Mouse (Mus musculus) layer of hippocampus, postnatal 14 days (tissue): ENCODE measurements around the gene Palm. TPM values are rescaled to one million over a fixed set of nuclear protein-coding genes. Genes with fewer than 3 reads are reported as not detected.
A peak's percentile ranks its signal among the peaks of the same experiment; 100 is the strongest.

Experiments
- DNase-seq, 2 experiments: peaks; one replicate each; pipeline ENCODE4 v3.0.0; 2021 to 2022; ENCODE audit warnings: low spot score in 2 of 2, mixed read lengths in 1 of 2
- total RNA-seq, 2 experiments: library from RNA; stranded (reverse); gene quantifications; 2 replicates each; pipeline ENCODE4 v1.2.3; 2021

Gene Palm
- total RNA-seq, 2 experiments from 2014 or later: 356 to 379 TPM

GRCm38 (mm10) chr10:79769329-79769728, 24.0 kb upstream of the Palm start:
- DNase-seq: no peak

GRCm38 (mm10) chr10:79772320-79772719, 21.1 kb upstream of the Palm start:
- DNase-seq: no peak

DNA sequence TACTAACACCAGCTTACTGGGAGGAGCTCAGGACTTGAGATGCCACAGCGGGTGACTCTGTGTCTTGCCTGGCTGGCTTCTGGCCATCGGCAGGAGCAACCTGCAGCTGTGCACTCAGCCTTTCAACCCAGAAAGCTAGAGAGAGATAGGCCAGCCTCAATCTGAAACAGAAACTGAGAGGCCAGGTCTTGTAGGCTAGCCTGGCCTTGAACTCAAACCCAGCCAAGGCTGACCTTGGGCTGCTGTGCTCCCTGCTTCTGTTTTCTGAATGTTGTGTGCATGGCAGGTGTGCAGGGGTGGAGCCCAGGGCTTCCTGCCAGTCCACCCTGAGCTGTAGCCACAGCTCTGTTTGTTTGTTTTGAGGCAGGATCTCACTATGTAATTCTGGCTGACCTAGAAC, 20.2 kb upstream of the Palm start:
- no peak for DNase-seq

GRCm38 (mm10) chr10:79774486-79775279, 18.7 kb upstream of the Palm start:
- DNase-seq: no peak

- DNase-seq: no peak
Observed at GRCm38 (mm10) chr10:79777103-79777531, 16.3 kb upstream of the Palm start, which contains the start of gene Fstl3. TSS of gene Fstl3 (plus strand) at chr10:79777272.

DNA sequence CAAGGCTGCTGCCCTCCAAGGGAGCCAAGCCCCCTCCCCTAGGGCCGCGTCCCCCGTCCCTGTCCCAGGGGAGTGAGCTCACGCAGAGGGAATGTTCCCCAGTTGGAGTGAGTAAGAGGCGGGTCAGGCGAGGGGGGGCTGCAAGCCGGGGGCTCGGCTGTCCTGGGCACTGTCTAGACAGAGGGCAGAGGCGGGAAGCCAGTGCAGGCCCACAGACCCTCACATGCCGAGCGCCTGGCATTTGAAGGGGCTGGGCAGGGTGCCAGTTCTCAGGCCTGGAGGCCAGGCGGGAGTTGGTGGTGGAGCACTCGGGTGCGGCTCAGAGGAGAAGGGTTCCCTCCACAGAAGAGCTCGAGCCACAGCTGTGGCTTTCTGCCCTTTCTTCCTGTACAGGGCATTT, 15.4 kb upstream of the Palm start:
- no peak for DNase-seq

GRCm38 (mm10) chr10:79779193-79779592, 14.2 kb upstream of the Palm start:
- no peak for DNase-seq

DNA sequence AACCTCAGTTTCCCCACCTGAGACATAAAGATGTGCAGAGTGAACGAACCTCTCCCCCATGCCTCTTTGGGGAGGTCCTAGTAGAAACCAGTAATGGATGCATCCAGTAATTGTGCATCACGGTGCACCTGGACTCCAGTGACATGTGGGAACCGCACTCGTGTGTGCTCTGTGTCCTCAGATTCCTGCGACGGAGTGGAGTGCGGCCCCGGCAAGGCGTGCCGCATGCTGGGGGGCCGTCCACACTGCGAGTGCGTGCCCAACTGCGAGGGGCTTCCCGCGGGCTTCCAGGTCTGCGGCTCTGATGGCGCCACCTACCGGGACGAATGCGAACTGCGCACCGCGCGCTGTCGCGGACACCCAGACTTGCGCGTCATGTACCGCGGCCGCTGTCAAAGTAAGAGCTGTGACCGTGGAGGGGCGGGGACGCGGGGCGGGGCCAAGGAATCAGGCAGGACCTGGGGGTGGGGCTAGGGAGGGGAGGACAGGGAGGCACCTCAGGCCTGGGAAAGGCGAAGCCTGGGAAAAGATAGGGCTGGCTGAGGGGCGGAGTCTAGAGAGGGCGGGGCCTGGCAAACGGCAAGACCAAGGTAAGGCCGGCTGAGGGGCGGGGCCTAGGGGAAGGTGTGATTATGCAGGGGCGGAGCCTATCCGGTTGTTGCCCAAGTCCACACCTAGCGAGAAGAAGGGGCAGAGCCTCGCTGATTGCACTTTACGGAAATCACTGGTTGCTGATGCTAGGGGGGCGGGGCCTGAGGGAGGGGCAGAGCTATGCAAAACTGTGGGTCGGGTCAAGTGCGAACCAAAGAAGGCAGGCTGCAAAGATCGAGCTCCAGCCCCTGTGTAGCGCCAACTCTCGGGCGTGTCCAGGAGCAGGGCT, 13.3 kb upstream of the Palm start:
- DNase-seq: peak; percentile 96 to 97

DNA sequence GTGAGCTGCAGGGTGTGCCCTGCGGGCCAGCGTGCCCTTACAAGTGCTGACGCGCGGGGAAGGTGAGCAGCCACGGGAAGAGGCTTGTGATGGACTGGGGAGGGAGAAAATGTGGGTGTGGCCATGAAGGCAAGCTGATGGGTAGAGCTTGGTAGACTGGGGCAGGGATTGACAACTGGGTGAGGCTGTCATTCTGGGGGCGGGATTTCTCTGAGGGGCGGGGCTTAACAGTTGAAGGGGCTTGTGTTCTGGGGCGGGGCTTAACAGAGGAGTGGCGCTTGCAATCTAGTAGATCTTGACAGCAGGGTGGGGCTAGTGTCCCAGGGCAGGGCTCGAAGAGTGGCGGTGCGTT, 12.7 kb upstream of the Palm start:
- DNase-seq: peak in 1 of 2 experiments; percentile 67

GRCm38 (mm10) chr10:79781139-79781538, 12.2 kb upstream of the Palm start:
- DNase-seq: no peak

GRCm38 (mm10) chr10:79781956-79782355, 11.4 kb upstream of the Palm start:
- DNase-seq: no peak

GRCm38 (mm10) chr10:79783050-79783449, 10.3 kb upstream of the Palm start:
- DNase-seq: no peak

DNA sequence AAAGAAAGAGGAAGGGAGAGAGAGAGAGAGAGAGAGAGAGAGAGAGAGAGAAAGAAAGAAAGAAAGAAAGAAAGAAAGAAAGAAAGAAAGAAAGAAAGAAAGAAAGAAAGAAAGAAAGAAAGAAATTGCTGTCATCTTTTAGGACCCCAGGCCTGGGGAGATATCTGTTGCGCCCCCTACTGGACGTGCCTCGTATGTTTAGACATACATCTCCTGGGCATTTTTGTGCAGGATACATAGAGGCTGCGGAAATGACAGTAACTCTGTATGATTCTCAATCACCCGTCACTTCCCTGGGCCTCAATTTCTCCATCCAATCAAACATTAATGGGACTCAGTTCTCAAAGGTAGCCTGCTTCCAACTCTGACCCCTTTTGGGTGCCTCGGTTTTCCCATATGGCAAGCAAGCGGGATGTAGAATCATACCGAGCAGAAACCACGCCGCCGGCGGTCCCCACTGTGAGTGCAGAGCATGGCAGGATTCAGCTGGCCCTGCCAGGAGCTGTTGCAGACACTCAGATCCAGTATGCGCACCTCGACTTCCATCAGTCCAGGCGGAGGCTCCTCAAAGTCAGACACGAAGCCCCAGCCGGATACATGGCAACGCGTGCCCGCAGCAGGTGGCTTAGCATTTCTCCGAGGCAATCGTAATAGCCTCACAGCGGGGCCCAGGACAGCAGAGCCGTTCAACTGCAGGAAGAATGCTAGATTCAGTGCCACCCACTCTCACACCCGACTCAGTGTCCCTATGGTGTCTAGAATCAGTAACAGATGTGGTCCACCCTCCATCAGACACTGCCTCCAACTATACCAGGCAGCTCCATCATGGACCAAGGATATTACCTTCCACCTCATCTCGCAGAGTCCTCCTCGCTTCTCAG, 9.2 kb upstream of the Palm start:
- DNase-seq: no peak

DNA sequence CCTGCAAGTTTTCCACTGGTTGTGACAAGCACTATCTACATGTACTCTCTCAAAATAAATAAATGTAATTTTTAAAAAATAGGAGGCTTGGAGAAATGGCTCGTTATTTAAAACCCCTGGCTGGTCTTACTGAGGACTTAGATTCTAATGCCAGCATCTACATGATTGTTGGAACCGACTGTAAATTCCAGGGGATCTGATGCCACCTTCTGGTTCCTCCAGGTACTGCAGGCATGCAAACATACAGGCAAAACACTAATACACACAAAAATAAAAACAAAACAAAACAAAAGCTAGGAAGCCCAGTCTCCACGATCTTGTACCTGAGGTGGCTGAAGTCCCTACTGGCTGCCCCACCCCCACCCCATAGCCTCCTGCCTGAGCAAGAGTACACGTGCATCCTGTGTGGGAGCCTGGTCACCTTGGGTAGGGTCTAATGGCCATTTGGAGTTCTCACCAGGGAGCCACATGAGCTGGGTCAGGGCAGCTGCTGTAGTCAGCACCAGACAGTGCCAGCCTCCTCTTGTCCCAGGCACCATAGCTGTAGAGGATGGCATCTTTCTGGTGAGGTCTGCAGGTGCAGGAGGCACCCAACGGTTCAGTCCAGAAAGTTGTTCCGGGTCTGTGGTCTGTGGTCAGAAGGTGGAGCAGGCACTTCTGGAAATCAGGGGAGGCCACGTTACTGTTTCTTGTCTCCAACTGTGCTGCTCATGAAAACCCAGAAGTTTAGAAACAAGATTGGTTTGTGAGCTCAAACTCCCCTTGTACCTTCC, 4.8 kb upstream of the Palm start:
- DNase-seq: peak; percentile 67 to 82

DNA sequence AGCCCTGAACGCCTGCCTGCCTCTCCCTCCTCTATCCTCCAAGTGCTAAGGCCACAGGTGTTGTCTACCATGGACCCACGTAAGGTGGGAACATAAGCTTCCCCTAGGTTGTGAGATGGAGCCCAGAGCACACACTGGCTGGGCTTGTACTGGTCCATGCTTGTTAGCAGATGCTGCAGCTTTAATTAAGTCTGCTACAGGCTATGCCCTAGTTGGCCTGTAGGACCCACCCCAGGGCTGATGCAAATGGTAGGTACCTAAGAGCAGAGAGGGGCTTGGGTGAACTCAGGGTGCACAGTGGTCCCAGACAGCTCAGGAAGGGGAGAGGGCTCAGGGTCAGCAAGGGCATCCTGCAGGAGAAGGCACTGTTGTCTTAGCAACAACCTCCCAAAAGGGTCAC, 3.8 kb upstream of the Palm start:
- DNase-seq: no peak

DNA sequence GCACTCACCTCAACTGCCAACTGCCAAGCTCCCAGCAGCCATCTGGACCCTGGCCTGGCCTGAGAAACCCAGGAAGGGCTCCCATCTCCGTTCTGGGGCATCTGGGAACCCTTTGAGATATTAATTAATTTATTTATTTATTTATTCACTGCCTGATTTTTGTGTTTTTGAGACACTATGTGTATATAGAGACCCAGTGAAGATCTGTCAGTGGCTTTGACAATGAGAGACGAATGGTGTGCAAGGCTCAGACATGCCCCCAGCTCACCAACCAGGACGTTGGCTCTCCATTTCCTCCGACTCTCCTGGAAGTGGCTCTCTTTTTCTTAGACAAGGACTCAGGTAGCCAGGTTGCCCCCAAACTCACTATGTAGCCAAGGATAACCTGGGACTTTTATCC, 2.5 kb upstream of the Palm start, which contains the start of gene Prss57:
Prss57 (minus strand) TSS at position 101 of the 400 bp plus-strand sequence.
- no peak for DNase-seq

GRCm38 (mm10) chr10:79792339-79793040, 882 bp upstream of the Palm start:
- DNase-seq: no peak

GRCm38 (mm10) chr10:79793738-79794490, 542 bp downstream of the Palm start:
- peak; percentile 52 to 68 for DNase-seq

GRCm38 (mm10) chr10:79794491-79794931, 1.1 kb downstream of the Palm start:
- DNase-seq: no peak
